Mouse (Mus musculus) embryonic fibroblast, embryonic 13.5 days (primary cell): ENCODE results near the gene Sirt1. TPM values are rescaled to one million over a fixed set of nuclear protein-coding genes. Genes with fewer than 3 reads are reported as not detected.

ENCODE experiments used
- H3K27ac ChIP-seq: 2 replicates; pipeline ENCODE4 v1.5.1; 2012; ENCODE audit warnings: low read length, control low read depth, inconsistent platforms; ENCODE audit not compliant: insufficient read depth
- H3K4me1 ChIP-seq: 2 replicates; pipeline ENCODE4 v1.6.1; 2011; ENCODE audit warnings: low read length; ENCODE audit not compliant: control insufficient read depth, insufficient read depth
- H3K4me3 ChIP-seq: 2 replicates; pipeline ENCODE4 v1.5.1; 2011; ENCODE audit warnings: mild to moderate bottlenecking, control low read depth, low read length; ENCODE audit not compliant: insufficient read depth
- CTCF ChIP-seq: IDR thresholded peaks from 2 replicates; pipeline ENCODE4 v1.5.1; 2011; ENCODE audit warnings: mild to moderate bottlenecking, control low read depth, low read length, moderate library complexity, borderline replicate concordance; ENCODE audit not compliant: insufficient read depth
- POLR2A ChIP-seq: IDR thresholded peaks from 2 replicates; pipeline ENCODE4 v1.6.1; 2011; ENCODE audit warnings: low read depth, mild to moderate bottlenecking, control low read depth, low read length, moderate library complexity
- polyA plus RNA-seq: library from polyadenylated mRNA; stranded (reverse); fragments of >200 nt; gene quantifications from 2 replicates; pipeline ENCODE4 v1.2.4, GENCODE M21; 2011; ENCODE audit warnings: low read depth; ENCODE audit not compliant: missing spikeins, insufficient read length

Gene Sirt1
- 12.6 and 14.4 TPM in 2 replicates for polyA plus RNA-seq

DNA sequence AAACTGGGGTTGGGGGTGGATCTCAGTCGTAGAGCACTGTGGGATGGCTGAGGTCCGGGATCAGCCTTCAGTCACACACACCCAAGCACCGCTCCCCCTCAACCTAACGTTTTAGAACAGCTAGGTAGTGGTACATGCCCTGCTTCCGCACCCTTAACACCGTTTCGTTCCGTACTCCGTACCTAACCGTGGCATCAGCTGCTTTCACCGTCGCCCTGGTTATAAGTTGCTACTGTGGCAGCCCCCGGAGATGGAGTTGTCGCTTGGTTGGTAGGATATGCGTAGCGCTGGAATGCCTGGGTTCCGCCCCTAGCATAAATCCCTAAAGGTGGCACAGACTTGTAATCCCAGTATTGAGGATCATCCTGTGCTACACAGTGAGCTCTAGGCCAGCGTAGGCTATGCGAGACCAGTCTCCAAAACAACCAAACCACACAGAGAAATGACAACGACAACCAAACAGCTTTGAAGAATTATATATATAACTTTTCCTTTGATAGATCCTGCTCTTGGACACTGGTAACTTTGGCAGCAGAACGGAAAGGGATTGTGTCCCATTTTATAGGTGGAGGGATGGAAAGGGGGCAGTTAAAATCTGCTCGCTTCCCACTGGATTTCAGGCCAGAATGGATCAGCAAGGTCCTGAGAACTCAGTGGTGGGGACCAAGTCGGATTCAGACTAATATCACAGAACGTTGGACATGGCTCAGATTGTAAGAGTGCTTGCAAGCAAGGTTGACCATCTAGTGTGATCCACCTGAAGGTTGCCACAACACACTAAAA, at the start of gene Sirt1:
Sirt1 (minus strand) TSS at position 207 of the 783 bp plus-strand sequence.
- peak within 1 kb of the TSS; percentile 51 for H3K4me3 ChIP-seq
- peak; percentile 29; the same call in 1 of the 2 replicates for TF ChIP-seq POLR2A
- no peak for TF ChIP-seq CTCF
- H3K27ac ChIP-seq, result 0 out of 2 replicates have a peak within 1 kb of the TSS, but pooled peaks have one; percentile 0
- no peaks in the 10 kb centered on the region; the same call in 1 of the 2 replicates for H3K4me1 ChIP-seq

- TF ChIP-seq POLR2A, result no peak; the same call in 1 of the 2 replicates
- no peak for TF ChIP-seq CTCF
- peak within 1 kb of the TSS; percentile 90 for H3K4me3 ChIP-seq
- no peaks in the 10 kb centered on the region for H3K4me1 ChIP-seq
- H3K27ac ChIP-seq, result no peak within 1 kb of the TSS
Measured at GRCm38 (mm10) chr10:63429785-63430305, 48.3 kb upstream of the Sirt1 start, which contains the start of gene Ctnna3. Gene Ctnna3, plus strand, starts transcription at chr10:63430098.

DNA sequence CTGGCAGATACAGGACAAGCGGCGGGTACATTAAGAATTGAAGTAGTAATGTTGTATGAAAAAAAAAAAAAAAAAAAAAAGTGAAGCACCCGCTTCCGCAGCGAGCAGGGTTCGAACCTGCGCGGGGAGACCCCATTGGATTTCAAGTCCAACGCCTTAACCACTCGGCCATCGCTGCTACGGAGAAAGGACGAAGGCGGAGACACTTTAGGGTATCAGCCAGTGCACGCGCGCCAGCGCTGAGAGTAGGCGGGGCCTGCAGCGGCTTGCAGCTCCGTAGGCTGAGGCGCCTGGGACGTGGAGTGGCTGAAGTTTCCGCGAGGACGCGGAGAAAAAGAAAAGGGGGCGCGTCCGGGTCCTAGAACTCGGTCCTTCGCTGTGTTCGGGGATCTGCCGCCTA, 47.9 kb upstream of the Sirt1 start:
- Histone ChIP-seq H3K27ac (no peak overlapping the region), H3K4me3 (peak overlapping the region; percentile 90), H3K4me1 (no peaks in the 10 kb centered on the region)
- TF ChIP-seq POLR2A, result no peak; the same call in 1 of the 2 replicates
- TF ChIP-seq CTCF, result no peak

DNA sequence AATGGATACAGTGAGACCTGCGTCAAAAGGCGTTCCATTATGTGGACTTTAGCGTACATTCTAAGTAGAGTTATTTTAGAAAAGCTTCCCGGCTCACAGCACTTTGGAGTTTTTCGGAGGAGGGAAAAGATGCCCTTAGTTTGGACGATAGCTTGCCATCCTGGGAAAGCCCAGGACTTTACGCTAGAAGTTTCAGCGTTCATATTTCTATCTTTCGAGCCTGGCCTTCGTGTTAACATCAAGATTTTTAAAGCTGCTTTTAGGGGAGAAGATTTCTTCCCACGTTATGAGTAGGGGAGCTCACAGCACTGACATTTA, 47.5 kb upstream of the Sirt1 start:
- H3K4me3 ChIP-seq, result peak overlapping the region; percentile 66
- H3K27ac ChIP-seq, result no peak overlapping the region
- no peak for TF ChIP-seq POLR2A
- TF ChIP-seq CTCF, result no peak
- H3K4me1 ChIP-seq, result no peaks in the 10 kb centered on the region

DNA sequence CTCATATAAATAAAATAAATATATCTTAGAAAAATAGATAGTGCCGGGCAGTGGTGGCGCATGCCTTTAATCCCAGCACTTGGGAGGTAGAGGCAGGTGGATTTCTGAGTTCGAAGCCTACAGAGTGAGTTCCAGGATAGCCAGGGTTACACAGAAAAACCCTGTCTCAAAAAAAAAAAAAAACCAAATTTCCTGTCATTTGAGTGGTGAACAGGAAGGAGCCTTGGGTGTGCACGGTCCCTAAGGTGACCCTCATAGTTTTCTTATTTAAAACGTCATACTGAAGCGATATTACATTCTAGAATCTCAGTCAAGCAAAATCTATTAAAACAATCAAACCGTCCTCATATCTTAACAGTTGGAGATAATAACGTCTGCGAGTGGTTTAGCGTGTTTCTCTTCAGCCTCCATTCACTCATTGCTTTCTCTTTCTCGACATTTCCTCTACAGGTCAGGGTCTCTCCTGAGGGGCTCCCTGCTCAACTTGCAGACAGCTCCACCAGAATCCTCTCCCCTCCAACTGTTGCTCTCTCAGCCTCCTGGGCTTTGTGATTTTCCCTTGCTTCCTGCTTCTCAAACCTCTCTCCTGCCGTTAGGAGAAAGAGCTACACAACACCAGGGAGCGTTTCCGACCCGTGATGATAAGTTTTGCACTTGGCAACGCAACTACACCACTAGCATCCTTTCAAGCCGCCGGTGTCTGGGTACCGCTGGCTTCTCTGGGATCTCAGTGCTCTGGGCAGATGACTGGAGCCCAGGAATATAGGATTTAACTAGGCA, 46.9 kb upstream of the Sirt1 start:
- TF ChIP-seq POLR2A (no peak), CTCF (no peak)
- H3K4me3 ChIP-seq, result peak overlapping the region; percentile 66
- no peak overlapping the region for H3K27ac ChIP-seq
- H3K4me1 ChIP-seq, result no peaks in the 10 kb centered on the region

GRCm38 (mm10) chr10:63427146-63427545, 45.6 kb upstream of the Sirt1 start:
- TF ChIP-seq CTCF, result no peak
- no peak for TF ChIP-seq POLR2A
- Histone ChIP-seq H3K27ac (no peak overlapping the region), H3K4me3 (no peak overlapping the region), H3K4me1 (no peaks in the 10 kb centered on the region)

DNA sequence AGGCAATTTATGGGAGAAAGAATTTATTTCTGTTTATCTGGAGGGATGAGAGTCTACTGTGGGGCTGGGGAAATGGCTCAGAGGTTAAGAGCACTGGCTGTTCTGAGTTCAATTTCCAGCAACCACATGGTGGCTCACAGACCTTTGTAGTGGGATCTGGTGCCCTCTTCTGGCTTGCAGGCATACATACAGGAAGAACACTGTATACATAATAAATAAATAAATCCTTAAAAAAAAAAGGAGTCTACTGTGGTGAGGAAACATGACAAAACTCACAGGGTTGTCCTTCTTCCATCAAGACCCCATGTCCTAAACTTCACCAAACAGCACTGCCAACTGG, 42.9 kb upstream of the Sirt1 start:
- TF ChIP-seq CTCF, result no peak
- TF ChIP-seq POLR2A, result no peak
- Histone ChIP-seq H3K4me1 (no peaks in the 10 kb centered on the region), H3K4me3 (no peak overlapping the region)

GRCm38 (mm10) chr10:63423591-63424474, 42.3 kb upstream of the Sirt1 start:
- H3K27ac ChIP-seq, result no peak overlapping the region
- no peak for TF ChIP-seq CTCF
- TF ChIP-seq POLR2A, result no peak
- H3K4me1 ChIP-seq, result no peaks in the 10 kb centered on the region
- no peak overlapping the region for H3K4me3 ChIP-seq

More for the DNA sequence above, 42.9 kb upstream of the Sirt1 start:
- H3K27ac ChIP-seq, result no peak overlapping the region

DNA sequence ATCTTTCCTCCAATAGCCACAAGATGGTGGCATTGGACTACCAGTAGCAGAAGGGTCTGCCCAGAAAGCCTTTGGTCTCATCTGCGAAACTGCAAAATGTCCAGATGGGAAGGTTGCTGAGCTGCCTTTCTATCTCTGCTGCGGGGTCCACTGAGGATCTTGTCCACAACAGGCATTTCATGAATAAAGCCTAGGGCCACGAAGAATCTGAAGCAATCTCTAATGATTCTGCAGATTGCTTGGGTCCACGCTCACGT, 41.2 kb upstream of the Sirt1 start:
- H3K27ac ChIP-seq, result no peak overlapping the region
- H3K4me3 ChIP-seq, result no peak overlapping the region
- no peaks in the 10 kb centered on the region for H3K4me1 ChIP-seq
- TF ChIP-seq POLR2A, result no peak
